Mouse (Mus musculus) midbrain, embryonic 10.5 days (tissue): ENCODE data around the gene Hgfac. TPM values are rescaled to one million over a fixed set of nuclear protein-coding genes. Genes with fewer than 3 reads are reported as not detected.

Experiments
- DNase-seq: peaks from one replicate; pipeline ENCODE4 v3.0.0-alpha.2; 2017; ENCODE audit warnings: low spot score
- H3K27ac ChIP-seq: fragments of 300-500 bp; sonication (generic); replicated peaks from 2 replicates; pipeline ENCODE4 v1.5.1; 2016; ENCODE audit warnings: mild to moderate bottlenecking
- H3K27me3 ChIP-seq: fragments of 300-500 bp; sonication (generic); 2 replicates; pipeline ENCODE4 v1.6.1; 2016; ENCODE audit warnings: low read depth, mild to moderate bottlenecking; ENCODE audit not compliant: poor library complexity, severe bottlenecking
- H3K36me3 ChIP-seq: fragments of 300-500 bp; sonication (generic); 2 replicates; pipeline ENCODE4 v1.6.1; 2016; ENCODE audit warnings: mild to moderate bottlenecking, moderate library complexity
- H3K4me1 ChIP-seq: fragments of 300-500 bp; sonication (generic); 2 replicates; pipeline ENCODE4 v1.6.1; 2016
- H3K4me3 ChIP-seq: fragments of 300-500 bp; sonication (generic); 2 replicates; pipeline ENCODE4 v1.5.1; 2016; ENCODE audit warnings: mild to moderate bottlenecking, moderate library complexity
- H3K9me3 ChIP-seq: fragments of 300-500 bp; sonication (generic); replicated peaks from 2 replicates; pipeline ENCODE4 v1.6.1; 2016; ENCODE audit warnings: mild to moderate bottlenecking
- WGBS: fragments of 180-500 bp; shearing (Covaris S2); methylation state at CpG from one replicate; pipeline ENCODE4 v1.1.7; 2016; 5-methylcytosine and 5-hydroxymethylcytosine counted together
- microRNA-seq: library from miRNA; unstranded; fragments of <30 nt; microRNA quantifications from one replicate; pipeline ENCODE4, GENCODE M21; 2017
- polyA plus RNA-seq: library from polyadenylated mRNA; unstranded; fragments of >200 nt; fragmentation: Nextera tagmentation; extraction: Ambion mirVana; gene quantifications from 2 replicates; pipeline ENCODE4 v1.2.1, GENCODE M21; 2016

The Hgfac gene
- polyA plus RNA-seq, 1 experiment from 2014 or later: 0.28 TPM

GRCm38 (mm10) chr5:35076369-35076768, 35.1 kb downstream of the Hgfac start:
- peaks cover 24% of the 10 kb centered on the region for H3K4me1 ChIP-seq
- 100% methylated on average over 1 of the region's 1 CpGs for WGBS
- DNase-seq: no peak
- H3K27me3 ChIP-seq: peaks cover 31% of the 10 kb centered on the region
- H3K36me3 ChIP-seq: no peaks in the 10 kb centered on the region
- H3K27ac ChIP-seq: no peak overlapping the region
- H3K9me3 ChIP-seq: no peaks in the 10 kb centered on the region
- H3K4me3 ChIP-seq: no peak overlapping the region

GRCm38 (mm10) chr5:35079101-35079500, 37.8 kb downstream of the Hgfac start:
- Histone ChIP-seq H3K4me1 (peaks cover 24% of the 10 kb centered on the region), H3K27me3 (peaks cover 31% of the 10 kb centered on the region), H3K27ac (peak overlapping the region; percentile 17; the same call in 1 of the 2 replicates), H3K4me3 (no peak overlapping the region), H3K36me3 (no peaks in the 10 kb centered on the region), H3K9me3 (no peaks in the 10 kb centered on the region)
- 28% methylated on average over 18 of the region's 18 CpGs for WGBS
- no peak for DNase-seq

- no peak for DNase-seq
- Histone ChIP-seq H3K27ac (no peak overlapping the region), H3K9me3 (no peaks in the 10 kb centered on the region), H3K36me3 (no peaks in the 10 kb centered on the region), H3K27me3 (peaks cover 10% of the 10 kb centered on the region), H3K4me1 (peaks cover 11% of the 10 kb centered on the region), H3K4me3 (no peak overlapping the region)
- 77% methylated on average over 3 of the region's 3 CpGs for WGBS
Measured at GRCm38 (mm10) chr5:35084913-35085312, 43.6 kb downstream of the Hgfac start.

- Histone ChIP-seq H3K9me3 (no peaks in the 10 kb centered on the region), H3K4me1 (no peaks in the 10 kb centered on the region), H3K27ac (no peak overlapping the region), H3K4me3 (no peak overlapping the region), H3K27me3 (no peaks in the 10 kb centered on the region), H3K36me3 (peaks cover 32% of the 10 kb centered on the region)
- peak; percentile 65 for DNase-seq
- 73% methylated on average over 9 of the region's 9 CpGs for WGBS
Measured at GRCm38 (mm10) chr5:35088785-35089613, 47.7 kb downstream of the Hgfac start.

- Histone ChIP-seq H3K27ac (no peak overlapping the region), H3K27me3 (no peaks in the 10 kb centered on the region), H3K4me3 (no peak overlapping the region), H3K4me1 (no peaks in the 10 kb centered on the region), H3K36me3 (peaks cover 36% of the 10 kb centered on the region), H3K9me3 (no peaks in the 10 kb centered on the region)
- 83% methylated on average over 5 of the region's 5 CpGs for WGBS
- no peak for DNase-seq
Measured at GRCm38 (mm10) chr5:35089614-35089963, 48.3 kb downstream of the Hgfac start.

GRCm38 (mm10) chr5:35091636-35092035, 50.3 kb downstream of the Hgfac start:
- 96% methylated on average over 3 of the region's 3 CpGs for WGBS
- H3K36me3 ChIP-seq: peaks cover 56% of the 10 kb centered on the region

More at GRCm38 (mm10) chr5:35091636-35092035, 50.3 kb downstream of the Hgfac start:
- H3K27me3 ChIP-seq: no peaks in the 10 kb centered on the region
- no peak overlapping the region for H3K27ac ChIP-seq
- DNase-seq: no peak
- H3K4me1 ChIP-seq: no peaks in the 10 kb centered on the region
- no peak overlapping the region for H3K4me3 ChIP-seq
- H3K9me3 ChIP-seq: no peaks in the 10 kb centered on the region

Small RNA genes within 50 kb of the gene (microRNA-seq; reads per million reads assigned to microRNA genes)
- 12.0 reads per million, percentile 25 among the genes with 10 or more reads in this experiment for gene Mir3097

Other genes starting within 250 kb of the Hgfac start
- gene Msantd1, start 133.5 kb upstream of the Hgfac start, polyA plus RNA-seq: 0.47 and 0.49 TPM in 2 replicates
- 62.9 and 74.4 TPM in 2 replicates for gene Rgs12, start 92.1 kb upstream of the Hgfac start, polyA plus RNA-seq
- 0.27 and 0.42 TPM in 2 replicates for gene Dok7, start 15.3 kb downstream of the Hgfac start, polyA plus RNA-seq
- 84.5 and 105 TPM in 2 replicates for gene Lrpap1, start 64.3 kb downstream of the Hgfac start, polyA plus RNA-seq
- not detected in 2 replicates for gene Adra2c, start 236.8 kb downstream of the Hgfac start, polyA plus RNA-seq